Mouse (Mus musculus) thymus, adult 2 months (tissue): Measurements from ENCODE around the gene Lcat.
A peak's percentile ranks its signal among the peaks of the same experiment; 100 is the strongest.

ENCODE experiments used
- CTCF ChIP-seq: fragments of 200-500 bp; IDR thresholded peaks from 2 replicates; pipeline ENCODE4 v1.5.1; 2012; ENCODE audit warnings: mild to moderate bottlenecking, control low read depth, low read length, moderate library complexity, borderline replicate concordance; ENCODE audit not compliant: control insufficient read depth, poor library complexity, insufficient read depth; ENCODE audit errors: extremely low read depth
- POLR2A ChIP-seq: fragments of 200-500 bp; IDR thresholded peaks from 2 replicates; pipeline ENCODE4 v1.6.1; 2012; ENCODE audit warnings: mild to moderate bottlenecking, low read length, control low read depth, moderate library complexity; ENCODE audit not compliant: control insufficient read depth, poor library complexity, insufficient read depth; ENCODE audit errors: extremely low read depth

- TF ChIP-seq POLR2A (peak; percentile 24; the same call in 1 of the 2 replicates), CTCF (no peak)
Observed at GRCm38 (mm10) chr8:105937496-105938305, 5.5 kb downstream of the Lcat start.
